Mouse (Mus musculus) spleen, embryonic (tissue): ENCODE data around the gene Gm4177.
"Not testable (repeated sequence)": the region's sequence is repeated elsewhere in the genome, so short reads cannot be mapped to it uniquely, and the experiment has no call there.

Source experiments
- CTCF ChIA-PET: fragments of 350-600 bp; sonication (Branson Sonifier 250); formaldehyde crosslinking; loops from one replicate; lab custom pipeline; 2022; lab: Charles Lee

The Gm4177 gene

GRCm38 (mm10) chr7:21796628-21797027, at the start of gene Gm4177:
Gene Gm4177 (minus strand): TSS chr7:21796728.
- CTCF ChIA-PET = not testable (repeated sequence)

DNA sequence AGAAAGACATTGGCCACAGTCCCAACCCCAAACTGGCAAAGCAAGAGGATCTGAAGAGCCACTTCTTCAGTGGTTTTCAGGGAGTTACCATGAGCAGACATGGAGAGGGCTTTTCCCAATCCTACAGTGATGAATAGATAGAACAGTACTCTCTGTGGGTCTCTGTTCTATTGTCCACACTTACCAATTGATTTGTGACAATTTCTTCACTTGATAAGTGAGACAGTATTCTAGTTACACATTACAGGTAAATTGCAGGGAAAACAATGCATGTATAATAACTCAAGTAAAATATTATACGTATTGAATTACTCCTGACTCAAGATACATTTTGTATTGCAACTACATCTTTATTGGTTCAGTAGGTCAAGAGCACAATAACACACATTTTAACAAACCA, 47.6 kb upstream of the Gm4177 start, which contains the start of gene Gm5725:
TSS of gene Gm5725 (minus strand) at position 101 of the 400 bp plus-strand sequence.
- CTCF ChIA-PET = not testable (repeated sequence)

GRCm38 (mm10) chr7:21832051-21832450, 35.5 kb upstream of the Gm4177 start, which contains the start of gene Vmn1r135:
Gene Vmn1r135 (plus strand): TSS chr7:21832351.
- CTCF ChIA-PET = not testable (repeated sequence)

DNA sequence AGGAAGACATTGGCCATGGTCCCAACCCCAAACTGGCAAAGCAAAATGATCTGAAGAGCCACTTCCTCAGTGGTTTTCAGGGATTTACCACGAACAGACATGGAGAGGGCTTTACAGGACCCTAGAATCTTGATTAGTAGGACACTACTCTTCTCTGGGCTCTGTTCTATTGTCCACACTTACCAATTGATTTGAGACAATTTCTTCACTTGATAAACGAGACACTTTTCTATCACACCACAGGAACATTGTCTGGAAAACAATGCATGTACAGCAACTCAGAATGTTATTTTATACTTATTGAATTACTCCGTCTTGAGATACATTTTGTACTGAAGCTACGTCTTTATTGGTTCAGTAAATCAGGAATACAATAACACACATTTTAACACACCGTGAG, 35.2 kb downstream of the Gm4177 start, which contains the start of gene Gm4175:
TSS of gene Gm4175 (minus strand) at position 101 of the 400 bp plus-strand sequence.
- CTCF ChIA-PET = not testable (repeated sequence)
